Mouse (Mus musculus) intestine, postnatal 0 days (tissue): ENCODE results near the gene Klhl10. TPM values are rescaled to one million over a fixed set of nuclear protein-coding genes. Genes with fewer than 3 reads are reported as not detected.

Experiments
- ATAC-seq: fragments of 200-750 bp; cut with Nextera tagmentation; 2 replicates; pipeline ENCODE4 v1.8.0; 2017; ENCODE audit warnings: mild to moderate bottlenecking, moderate TSS enrichment, moderate library complexity
- H3K27ac ChIP-seq: fragments of 300-500 bp; sonication (generic); 2 replicates; pipeline ENCODE4 v1.5.1; 2014; ENCODE audit warnings: mild to moderate bottlenecking, low read depth, low read length, moderate library complexity
- H3K27me3 ChIP-seq: fragments of 300-500 bp; sonication (generic); replicated peaks from 2 replicates; pipeline ENCODE4 v1.6.1; 2014; ENCODE audit warnings: low read length, mixed read lengths; ENCODE audit not compliant: control insufficient read depth, insufficient read depth
- H3K36me3 ChIP-seq: fragments of 300-500 bp; sonication (generic); 2 replicates; pipeline ENCODE4 v1.6.1; 2014; ENCODE audit warnings: mild to moderate bottlenecking, moderate library complexity; ENCODE audit not compliant: control insufficient read depth, insufficient read depth
- H3K4me1 ChIP-seq: fragments of 300-500 bp; sonication (generic); replicated peaks from 2 replicates; pipeline ENCODE4 v1.6.1; 2014; ENCODE audit warnings: antibody characterized with exemption, low read length, mixed read lengths; ENCODE audit not compliant: control insufficient read depth, insufficient read depth
- H3K4me2 ChIP-seq: fragments of 300-500 bp; sonication (generic); replicated peaks from 2 replicates; pipeline ENCODE4 v1.6.1; 2014; ENCODE audit warnings: low read depth, mild to moderate bottlenecking, moderate library complexity
- H3K4me3 ChIP-seq: fragments of 300-500 bp; sonication (generic); 2 replicates; pipeline ENCODE4 v1.5.1; 2014; ENCODE audit warnings: low read depth, low read length
- H3K9ac ChIP-seq: fragments of 300-500 bp; sonication (generic); 2 replicates; pipeline ENCODE4 v1.6.1; 2014; ENCODE audit warnings: mild to moderate bottlenecking, low read depth, low read length
- H3K9me3 ChIP-seq: fragments of 300-500 bp; sonication (generic); 2 replicates; pipeline ENCODE4 v1.6.1; 2016; ENCODE audit warnings: mixed run types; ENCODE audit not compliant: control insufficient read depth
- CTCF ChIP-seq: sonication (generic); IDR thresholded peaks from 2 replicates; pipeline ENCODE4 v1.5.1; 2016; ENCODE audit warnings: low read depth, mild to moderate bottlenecking, control low read depth, antibody characterized with exemption, moderate library complexity
- WGBS: fragments of 180-500 bp; shearing (Covaris S2); extraction: QIAGEN DNeasy Blood & Tissue Kit; methylation state at CpG from one replicate; pipeline ENCODE4 v1.1.7; 2014; 5-methylcytosine and 5-hydroxymethylcytosine counted together
- polyA plus RNA-seq: library from polyadenylated mRNA; unstranded; fragments of >200 nt; fragmentation: Nextera tagmentation; extraction: Ambion mirVana; gene quantifications from 2 replicates; pipeline ENCODE4 v1.2.1, GENCODE M21; 2015

The Klhl10 gene
- 0.13 and 0.14 TPM in 2 replicates for polyA plus RNA-seq

- H3K36me3 ChIP-seq = 0 out of 2 replicates have a peak, but pooled peaks cover 3% of the 10 kb centered on the region
- WGBS = 92% methylated on average over 8 of the region's 8 CpGs
- 0 out of 2 replicates have a peak, but pooled peaks cover 6% of the 10 kb centered on the region for H3K4me1 ChIP-seq
- no peak for ATAC-seq
- H3K27me3 ChIP-seq = no peaks in the 10 kb centered on the region
- H3K27ac ChIP-seq = no peak within 1 kb of the TSS
- H3K4me2 ChIP-seq = peak within 1 kb of the TSS; percentile 98
- no peak for TF ChIP-seq CTCF
- H3K4me3 ChIP-seq = peak within 1 kb of the TSS; percentile 61
- H3K9me3 ChIP-seq = no peaks in the 10 kb centered on the region
- peak within 1 kb of the TSS; percentile 71 for H3K9ac ChIP-seq
Measured at GRCm38 (mm10) chr11:100441797-100442196, at the start of gene Klhl10, which contains the start of gene Nt5c3b. Gene Klhl10 (plus strand): TSS chr11:100441917. Gene Nt5c3b (minus strand): TSS chr11:100441808.

DNA sequence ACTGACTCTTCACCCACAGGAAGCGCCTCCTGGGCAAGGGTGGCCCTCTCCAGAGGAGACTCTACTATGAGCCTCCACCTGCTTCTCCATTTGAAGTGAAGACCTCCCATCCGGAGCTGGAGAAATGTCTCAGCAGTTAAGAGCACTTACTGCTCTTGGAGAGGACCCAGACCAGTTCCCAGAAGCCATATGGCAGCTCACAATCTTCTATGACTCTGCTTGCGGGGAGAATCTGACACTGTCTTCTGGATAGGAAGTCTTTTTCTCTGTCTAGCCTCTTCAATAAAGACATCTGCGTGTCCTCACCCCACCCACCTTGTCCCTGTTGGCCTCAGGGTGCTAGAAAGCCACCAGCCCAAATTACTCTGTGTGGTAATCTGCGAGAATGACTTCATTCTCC lies 48.8 kb upstream of the Klhl10 start:
- ATAC-seq = no peak
- no peaks in the 10 kb centered on the region for H3K9me3 ChIP-seq
- H3K9ac ChIP-seq = no peak overlapping the region
- peaks cover 22% of the 10 kb centered on the region for H3K4me1 ChIP-seq
- H3K27me3 ChIP-seq = no peaks in the 10 kb centered on the region
- no peak overlapping the region; the same call in 1 of the 2 replicates for H3K4me2 ChIP-seq
- peak overlapping the region; percentile 35; the same call in 1 of the 2 replicates for H3K27ac ChIP-seq
- 63% methylated on average over 5 of the region's 5 CpGs for WGBS
- H3K36me3 ChIP-seq = no peaks in the 10 kb centered on the region; the same call in 1 of the 2 replicates
- H3K4me3 ChIP-seq = no peak overlapping the region
- no peak for TF ChIP-seq CTCF

DNA sequence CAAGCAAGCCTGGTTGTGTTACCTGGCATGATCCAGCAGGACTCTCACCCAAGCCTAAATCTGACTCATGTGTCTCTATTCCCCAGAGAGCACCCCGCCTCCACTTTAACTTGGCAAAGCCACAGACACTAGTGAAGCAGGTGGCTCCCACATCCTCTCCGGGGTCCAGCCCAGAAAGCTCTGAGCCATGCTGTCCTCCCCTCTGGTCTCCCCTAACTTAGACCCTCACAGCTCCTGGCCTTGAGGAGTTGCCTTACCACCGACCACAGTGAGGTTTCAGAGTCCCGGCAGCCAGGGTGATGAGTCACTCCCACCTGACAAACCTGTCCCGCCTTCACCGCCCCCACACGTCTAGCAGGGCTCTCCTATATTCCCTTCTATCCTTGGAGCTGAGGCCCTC lies 48.0 kb upstream of the Klhl10 start:
- H3K4me3 ChIP-seq = no peak overlapping the region
- no peaks in the 10 kb centered on the region for H3K27me3 ChIP-seq
- TF ChIP-seq CTCF = no peak
- peak overlapping the region; percentile 40 for H3K4me2 ChIP-seq
- 0 out of 2 replicates have a peak overlapping the region, but pooled peaks have one; percentile 6 for H3K27ac ChIP-seq
- no peaks in the 10 kb centered on the region; the same call in 1 of the 2 replicates for H3K36me3 ChIP-seq
- WGBS = 51% methylated on average over 7 of the region's 7 CpGs
- H3K9me3 ChIP-seq = no peaks in the 10 kb centered on the region
- ATAC-seq = no peak
- H3K4me1 ChIP-seq = peaks cover 18% of the 10 kb centered on the region
- no peak overlapping the region for H3K9ac ChIP-seq

- 37% methylated on average over 5 of the region's 5 CpGs for WGBS
- H3K27ac ChIP-seq = peak overlapping the region; percentile 62; the same call in 1 of the 2 replicates
- no peaks in the 10 kb centered on the region for H3K9me3 ChIP-seq
- H3K4me1 ChIP-seq = peaks cover 18% of the 10 kb centered on the region
- H3K4me3 ChIP-seq = 0 out of 2 replicates have a peak overlapping the region, but pooled peaks have one; percentile 83
- no peaks in the 10 kb centered on the region for H3K27me3 ChIP-seq
- TF ChIP-seq CTCF = no peak
- no peaks in the 10 kb centered on the region; the same call in 1 of the 2 replicates for H3K36me3 ChIP-seq
- H3K4me2 ChIP-seq = peak overlapping the region; percentile 84
- no peak for ATAC-seq
- H3K9ac ChIP-seq = no peak overlapping the region
Measured at GRCm38 (mm10) chr11:100394353-100395074, 47.2 kb upstream of the Klhl10 start.

- H3K4me1 ChIP-seq = peaks cover 22% of the 10 kb centered on the region
Measured at GRCm38 (mm10) chr11:100395200-100395599, 46.5 kb upstream of the Klhl10 start.

DNA sequence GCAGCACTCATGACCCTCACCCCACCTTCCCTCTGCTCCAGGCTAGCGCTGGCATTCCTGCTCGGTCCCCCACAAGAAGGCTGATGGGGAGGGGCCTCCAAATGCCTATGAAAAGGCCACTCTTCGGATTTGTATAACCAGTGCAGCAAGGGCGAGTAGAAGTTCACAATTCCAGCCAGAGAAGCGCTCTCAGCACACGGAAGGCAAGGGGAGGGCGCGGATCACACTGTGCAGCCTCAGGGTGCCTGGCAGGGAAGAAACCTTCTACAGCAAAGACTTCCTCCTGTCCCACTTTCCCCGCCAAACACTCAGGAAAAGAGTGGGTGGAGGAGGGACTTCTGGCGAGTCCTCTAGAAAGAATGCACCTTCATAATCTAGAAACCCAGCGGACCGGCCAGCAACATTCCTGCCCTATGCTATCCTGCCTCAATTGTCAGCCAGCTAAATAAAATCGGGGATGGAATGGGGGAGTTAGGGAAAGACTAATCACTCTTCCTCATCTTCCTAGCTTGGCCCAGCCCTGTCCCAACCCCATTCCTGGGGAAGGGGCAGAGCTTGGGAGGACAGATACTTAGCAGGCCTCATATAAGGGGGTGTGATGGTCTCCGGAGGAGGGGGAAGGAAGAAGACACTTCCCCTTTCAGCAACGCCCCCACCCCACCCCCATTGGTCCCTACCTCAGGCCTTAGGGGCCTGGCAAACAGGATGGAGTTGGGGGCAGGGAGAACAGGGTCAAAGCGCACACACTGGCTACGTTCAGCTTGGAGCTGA lies 45.7 kb upstream of the Klhl10 start:
- Histone ChIP-seq H3K4me3 (peak overlapping the region; percentile 83), H3K9ac (peak overlapping the region; percentile 90), H3K27me3 (no peaks in the 10 kb centered on the region), H3K27ac (peak overlapping the region; percentile 99), H3K4me2 (peak overlapping the region; percentile 84), H3K36me3 (no peaks in the 10 kb centered on the region), H3K4me1 (peaks cover 22% of the 10 kb centered on the region), H3K9me3 (no peaks in the 10 kb centered on the region)
- WGBS = 12% methylated on average over 17 of the region's 17 CpGs
- TF ChIP-seq CTCF = peak; percentile 32; the same call in 1 of the 2 replicates
- no peak for ATAC-seq

More at GRCm38 (mm10) chr11:100395200-100395599, 46.5 kb upstream of the Klhl10 start:
- no peak overlapping the region for H3K9ac ChIP-seq
- no peaks in the 10 kb centered on the region for H3K27me3 ChIP-seq
- H3K4me3 ChIP-seq = peak overlapping the region; percentile 83
- H3K9me3 ChIP-seq = no peaks in the 10 kb centered on the region
- no peak for TF ChIP-seq CTCF
- H3K36me3 ChIP-seq = no peaks in the 10 kb centered on the region; the same call in 1 of the 2 replicates
- ATAC-seq = peak; percentile 22
- H3K27ac ChIP-seq = peak overlapping the region; percentile 99
- H3K4me2 ChIP-seq = peak overlapping the region; percentile 84
- WGBS = 20% methylated on average over 11 of the region's 11 CpGs
